19 mouse cellular contexts compared by ENCODE assay signal in genomic region chr15:26842216-26842615, GRCm38 (mm10). TPM values are rescaled to one million over a fixed set of nuclear protein-coding genes. Genes with fewer than 3 reads are reported as not detected.
DNase-seq lines count a peak whose midpoint lies in the region; ATAC-seq lines count a peak whose summit lies in the region.
"Had no signal": no experiment of that assay in that cellular context is flagged by ENCODE, and none has a peak within 500 bp of the region (broad histone marks: within the 10 kb centered on the region; RNA-seq: fewer than 3 reads in every experiment).

No protein-coding gene starts in this region.

- no peaks in the 10 kb centered on the region for H3K36me3 ChIP-seq in embryonic facial prominence, embryonic 14.5 days (ENCODE audit: control insufficient read depth, insufficient read depth, low read length)
- H3K36me3 ChIP-seq in embryonic facial prominence, embryonic 10.5 days (replicated peaks) = no peaks in the 10 kb centered on the region
- H3K36me3 ChIP-seq: limb, embryonic 15.5 days; liver, embryonic 15.5 days; neural tube, embryonic 12.5 days had no signal

- H3K4me1 ChIP-seq in embryonic facial prominence, embryonic 14.5 days (ENCODE audit: control insufficient read depth, insufficient read depth, low read length) = 0 out of 2 replicates have a peak, but pooled peaks cover 7% of the 10 kb centered on the region
- no peaks in the 10 kb centered on the region for H3K4me1 ChIP-seq in embryonic facial prominence, embryonic 10.5 days
- H3K4me1 ChIP-seq: liver, embryonic 15.5 days had no signal

- H3K27me3 ChIP-seq in embryonic facial prominence, embryonic 14.5 days (replicated peaks; ENCODE audit: control insufficient read depth, insufficient read depth, low read length) = no peaks in the 10 kb centered on the region
- no peaks in the 10 kb centered on the region for H3K27me3 ChIP-seq in embryonic facial prominence, embryonic 10.5 days (replicated peaks; ENCODE audit: low read depth, poor library complexity, severe bottlenecking)
- H3K27me3 ChIP-seq: forebrain, embryonic 13.5 days; limb, embryonic 15.5 days; liver, embryonic 15.5 days; neural tube, embryonic 12.5 days had no signal

- H3K4me3 ChIP-seq in embryonic facial prominence, embryonic 14.5 days (ENCODE audit: low read depth, low read length) = no peak overlapping the region
- no peak overlapping the region for H3K4me3 ChIP-seq in embryonic facial prominence, embryonic 10.5 days
- H3K4me3 ChIP-seq: forebrain, embryonic 13.5 days; limb, embryonic 15.5 days; liver, embryonic 15.5 days; neural tube, embryonic 12.5 days had no signal

- no peak overlapping the region for H3K9ac ChIP-seq in embryonic facial prominence, embryonic 14.5 days (ENCODE audit: low read depth, low read length)
- H3K9ac ChIP-seq: forebrain, embryonic 13.5 days; limb, embryonic 15.5 days; liver, embryonic 15.5 days; neural tube, embryonic 12.5 days had no signal

- no peak overlapping the region for H3K4me2 ChIP-seq in embryonic facial prominence, embryonic 14.5 days (ENCODE audit: low read depth, low read length)
- H3K4me2 ChIP-seq: forebrain, embryonic 13.5 days; limb, embryonic 15.5 days; liver, embryonic 15.5 days; midbrain, embryonic 11.5 days; neural tube, embryonic 12.5 days had no signal

- 67% methylated on average over 6 of the region's 6 CpGs for WGBS in embryonic facial prominence, embryonic 14.5 days
- 86% methylated on average over 6 of the region's 6 CpGs for WGBS in embryonic facial prominence, embryonic 10.5 days

- no peaks in the 10 kb centered on the region for H3K9me3 ChIP-seq in embryonic facial prominence, embryonic 14.5 days (ENCODE audit: control insufficient read depth, low read length)
- H3K9me3 ChIP-seq in embryonic facial prominence, embryonic 10.5 days = no peaks in the 10 kb centered on the region
- H3K9me3 ChIP-seq: forebrain, embryonic 13.5 days; limb, embryonic 15.5 days; liver, embryonic 15.5 days; neural tube, embryonic 12.5 days had no signal

- ATAC-seq in embryonic facial prominence, embryonic 14.5 days (ENCODE audit: low read depth) = no peak
- ATAC-seq: forebrain, embryonic 13.5 days; lung, postnatal 0 days had no signal

- no peak overlapping the region for H3K27ac ChIP-seq in embryonic facial prominence, embryonic 14.5 days (replicated peaks; ENCODE audit: low read depth, low read length)
- no peak overlapping the region for H3K27ac ChIP-seq in embryonic facial prominence, embryonic 10.5 days (replicated peaks)
- H3K27ac ChIP-seq: forebrain, embryonic 13.5 days; kidney, postnatal 0 days; limb, embryonic 15.5 days; liver, embryonic 15.5 days; neural tube, embryonic 12.5 days had no signal

- peak; percentile 38 for DNase-seq in embryonic facial prominence, embryonic 14.5 days (ENCODE audit: low spot score)
- no peak for DNase-seq in embryonic facial prominence, embryonic 10.5 days (ENCODE audit: low spot score)
- peak; percentile 22 to 55 for DNase-seq in layer of hippocampus, postnatal 14 days (ENCODE audit: low spot score in 2 of 2)
- no peak for DNase-seq in layer of hippocampus, postnatal 25 days (ENCODE audit: extremely low spot score in 1 of 2, low spot score in 1 of 2)
- DNase-seq in kidney, adult 8-10 months = peak; percentile 23 to 40
- DNase-seq in kidney, postnatal 25 days = peak; percentile 31 to 68
- DNase-seq in thymus, postnatal 14 days = no peak
- DNase-seq: cerebellum, postnatal 36 days; gastrocnemius, postnatal 36 days; layer of hippocampus, postnatal 36 days; thymus, postnatal 4 days had no signal

RNA-seq across cellular contexts. Expression of gene Fbxl7, which starts 53.2 kb away (rescaled TPM):
- 24.5 and 26.3 TPM in 2 replicates for polyA plus RNA-seq in embryonic facial prominence, embryonic 14.5 days (2014; fragmentation: Nextera tagmentation; extraction: Ambion mirVana)
- polyA plus RNA-seq in embryonic facial prominence, embryonic 10.5 days (2016; fragmentation: Nextera tagmentation; extraction: Ambion mirVana) = 11.9 and 14.5 TPM in 2 replicates
- 1 to 10 TPM; 5.0 to 7.0 TPM for total RNA-seq in layer of hippocampus, postnatal 14 days (2021)
- total RNA-seq in layer of hippocampus, postnatal 25 days (2021) = 1 to 10 TPM; 6.0 to 9.1 TPM
- total RNA-seq: hematopoietic stem cell, adult 5-6 weeks had no signal

Comparison
In these comparisons a context has a peak if more than half of its experiments do, and no peak if none do; other contexts are left out.
1. DNase-seq: peak in embryonic facial prominence, embryonic 14.5 days (single experiment), layer of hippocampus, postnatal 14 days (2 of 2), kidney, adult 8-10 months (2 of 2) and kidney, postnatal 25 days (2 of 2); none in embryonic facial prominence, embryonic 10.5 days (single experiment), layer of hippocampus, postnatal 25 days (0 of 2) and thymus, postnatal 14 days (single experiment).